Mouse (Mus musculus) gastrocnemius, postnatal 4 days (tissue): Measurements from ENCODE around the gene Gm20826. TPM values are rescaled to one million over a fixed set of nuclear protein-coding genes. Genes with fewer than 3 reads are reported as not detected.
"Not testable (repeated sequence)": the region's sequence is repeated elsewhere in the genome, so short reads cannot be mapped to it uniquely, and the experiment has no call there.

Experiments
- DNase-seq, 2 experiments: peaks; one replicate each; pipeline ENCODE4 v3.0.0; 2021 to 2022; ENCODE audit warnings: low spot score in 2 of 2, mixed read lengths in 2 of 2
- long read RNA-seq, 2 experiments: library from polyadenylated mRNA; stranded (forward); transcript quantifications; one replicate each; pipeline ENCODE4 v2.0.0; 2021
- total RNA-seq, 2 experiments: library from RNA; stranded (reverse); gene quantifications; 2 replicates each; pipeline ENCODE4 v1.2.3; 2021

Gene Gm20826
- total RNA-seq: under 1 TPM in 1 of 2 experiments, not detected in 1; 0.05 TPM
- long read RNA-seq, experiment 1: 0 reads
- long read RNA-seq, experiment 2: 0 reads

GRCm38 (mm10) chrY:7638389-7638788 is at the start of gene Gm20826:
Gm20826 (minus strand) TSS chrY:7638489.
- not testable (repeated sequence) for DNase-seq

Other genes starting within 250 kb of the Gm20826 start
- not detected for gene Gm21788, start 233.5 kb downstream of the Gm20826 start, total RNA-seq
- gene Gm28576, start 84.5 kb upstream of the Gm20826 start, total RNA-seq: not detected